Mouse (Mus musculus) embryo, embryonic 9.5 days (tissue): ENCODE measurements at regions not wholly inside any gene's neighbourhood (a gene's known extent, or its start where the extent isn't known, plus 50 kb on each side); places are given as distances from the start of the nearest gene placed in this dataset.
"Not testable (repeated sequence)": the region's sequence is repeated elsewhere in the genome, so short reads cannot be mapped to it uniquely, and the experiment has no call there.

ENCODE experiments used
- DNase-seq: peaks from one replicate; pipeline ENCODE4 v3.0.0-alpha.2; 2017; ENCODE audit errors: extremely low spot score

DNA sequence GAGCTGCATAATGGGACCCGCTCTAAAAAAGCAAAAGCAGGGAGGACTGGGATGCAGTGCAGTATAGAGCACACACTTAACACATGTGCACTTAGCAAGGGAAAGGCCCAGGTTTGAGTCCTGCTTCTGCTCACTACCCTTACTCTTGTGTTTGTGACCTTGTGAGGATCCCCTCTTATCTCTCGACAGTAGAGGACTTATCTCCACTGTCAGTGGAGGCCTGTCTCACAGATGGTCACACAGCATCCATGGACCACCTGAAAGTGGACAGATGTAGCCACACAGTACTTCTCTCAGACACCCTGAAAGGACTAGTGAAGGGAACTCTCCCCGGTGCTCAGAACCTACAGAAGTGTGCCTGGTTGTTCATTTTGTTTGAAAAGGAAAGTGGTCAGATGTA, 128.5 kb upstream of the Max start:
- DNase-seq = no peak

DNA sequence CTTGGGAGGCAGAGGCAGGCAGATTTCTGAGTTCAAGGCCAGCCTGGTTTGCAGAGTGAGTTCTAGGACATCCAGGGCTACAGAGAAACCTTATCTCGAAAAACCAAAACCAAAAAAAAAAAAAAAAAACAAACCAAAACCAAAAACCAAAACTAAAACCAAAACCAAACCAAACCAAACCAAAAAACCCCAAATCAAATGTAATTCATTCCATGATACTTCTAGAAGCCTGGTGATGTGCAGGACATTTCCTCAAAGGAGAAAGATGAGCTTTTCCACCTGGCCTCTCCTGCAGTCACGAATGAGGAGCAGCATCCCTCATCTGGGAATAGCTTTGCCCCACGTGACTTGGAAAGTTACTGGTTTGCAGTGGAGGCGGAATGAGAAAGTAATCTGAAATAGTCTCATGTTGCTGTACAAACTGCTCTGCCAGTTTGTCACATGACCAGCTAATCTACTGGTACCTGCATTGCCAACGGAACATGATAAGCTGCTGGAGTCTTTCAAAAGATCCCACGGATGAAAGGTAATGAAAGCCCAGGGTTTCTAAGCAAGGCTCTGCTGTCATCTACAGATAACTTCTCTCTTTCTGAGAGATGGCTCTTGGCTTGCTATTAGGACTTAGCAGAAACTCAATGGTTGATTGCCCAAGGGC, 127.8 kb upstream of the Max start:
- no peak for DNase-seq

DNA sequence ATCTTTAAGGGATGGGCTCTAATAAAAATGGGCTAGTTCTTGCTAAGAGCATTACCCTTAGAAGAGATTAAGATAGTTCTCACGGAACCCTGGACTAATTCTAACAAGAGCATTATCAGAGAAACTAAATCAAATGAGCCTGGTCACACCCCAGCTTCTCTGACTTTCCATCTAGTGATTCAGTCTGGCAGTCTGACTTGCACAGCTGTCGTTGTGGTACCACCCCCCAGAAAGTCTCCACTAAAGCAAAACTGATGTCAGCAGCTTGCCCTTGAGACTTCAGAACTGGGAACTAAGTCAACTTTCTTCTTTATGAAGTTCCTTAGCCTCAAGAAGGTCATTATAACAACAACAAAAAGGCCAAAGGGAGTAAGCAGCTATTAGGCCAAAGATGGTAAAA, 126.5 kb upstream of the Max start:
- DNase-seq = no peak

DNA sequence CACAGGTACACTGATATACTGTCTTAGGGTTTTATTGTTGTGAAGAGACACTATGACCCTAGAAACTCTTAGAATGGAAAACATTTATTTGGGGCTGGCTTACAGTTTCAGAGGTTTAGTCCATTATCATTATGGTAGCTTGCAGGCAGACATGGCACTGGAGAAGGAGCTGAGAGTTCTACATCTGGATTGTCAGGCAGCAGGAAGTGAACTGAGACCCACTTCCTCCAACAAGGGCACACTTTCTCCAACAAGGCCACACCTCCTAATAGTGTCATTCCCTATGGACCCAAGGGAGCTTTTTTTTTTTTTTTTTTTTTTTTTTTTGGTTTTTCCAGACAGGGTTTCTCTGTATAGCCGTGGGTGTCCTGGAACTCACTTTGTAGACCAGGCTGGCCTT, 124.9 kb upstream of the Max start:
- not testable (repeated sequence) for DNase-seq

DNA sequence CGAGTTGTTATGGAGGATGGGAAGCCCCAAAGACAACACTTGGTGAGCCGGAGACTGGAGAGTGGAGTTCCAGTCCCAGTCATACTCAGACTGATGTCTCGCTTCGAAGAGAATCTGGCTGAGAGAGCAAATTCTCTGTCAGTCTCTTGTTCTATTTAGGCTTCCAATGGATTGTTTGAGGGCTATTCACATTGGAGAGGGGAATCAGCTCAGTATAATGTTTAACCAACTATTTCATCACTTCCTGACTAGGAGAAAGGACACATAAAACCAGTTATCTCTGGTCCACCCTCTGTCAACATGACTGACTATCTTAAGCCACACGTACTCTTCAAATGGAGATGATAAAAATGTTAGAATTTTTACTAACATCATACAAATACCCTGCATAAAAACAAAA, 123.9 kb upstream of the Max start:
- DNase-seq = no peak

DNA sequence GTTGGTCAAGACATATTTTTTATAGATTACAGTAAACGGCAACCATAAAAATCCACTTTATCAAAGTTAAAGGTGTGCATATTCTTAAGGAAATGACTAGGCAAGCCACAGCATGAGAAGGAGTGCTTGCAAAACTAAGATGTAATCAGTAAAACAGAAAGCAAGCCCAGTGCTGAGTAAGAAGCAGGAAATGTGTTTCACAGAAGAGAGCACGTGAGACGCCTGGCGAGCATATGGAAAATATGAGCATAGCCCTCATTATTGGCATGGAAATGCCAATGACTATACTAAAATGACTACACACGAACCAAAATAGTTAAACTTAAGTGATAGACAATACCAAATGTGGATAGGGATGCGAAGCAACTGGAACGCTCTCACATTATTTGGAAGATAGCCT, 123.2 kb upstream of the Max start:
- no peak for DNase-seq

DNA sequence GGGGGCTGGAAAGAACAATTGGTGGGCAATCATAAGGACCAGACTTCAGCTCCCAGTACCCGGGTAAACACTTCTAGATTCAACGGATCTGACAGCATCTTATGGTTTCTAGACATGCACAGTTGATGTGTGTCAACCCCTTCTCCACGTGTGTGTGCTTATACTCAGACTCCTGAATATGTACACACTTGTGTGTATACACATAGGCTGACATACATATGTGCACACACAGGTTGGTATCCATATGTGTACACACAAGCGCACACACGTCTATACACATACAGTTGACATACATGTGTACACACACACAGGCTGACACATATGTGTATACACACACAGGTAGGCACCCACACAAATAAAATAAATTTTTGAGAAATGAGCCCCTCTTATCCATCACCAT, 122.7 kb upstream of the Max start:
- no peak for DNase-seq

DNA sequence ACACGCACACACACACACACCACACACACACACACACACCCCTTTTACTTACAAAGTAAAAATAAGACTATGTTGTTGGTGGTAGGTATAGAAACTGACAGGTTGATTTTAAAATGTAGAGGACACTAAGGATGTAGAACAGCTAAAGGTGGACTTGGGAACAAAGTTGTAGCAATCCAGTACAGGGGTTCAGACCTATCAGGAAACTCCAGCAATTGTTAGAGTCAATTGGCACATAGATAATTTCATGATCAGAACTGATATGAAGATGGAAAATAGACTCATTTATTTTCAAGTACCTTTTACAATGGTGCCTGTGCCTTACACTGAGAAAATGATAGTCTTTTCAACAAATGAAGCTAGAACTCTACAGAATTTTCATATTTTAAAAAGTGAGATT, 122.3 kb upstream of the Max start:
- DNase-seq = no peak

DNA sequence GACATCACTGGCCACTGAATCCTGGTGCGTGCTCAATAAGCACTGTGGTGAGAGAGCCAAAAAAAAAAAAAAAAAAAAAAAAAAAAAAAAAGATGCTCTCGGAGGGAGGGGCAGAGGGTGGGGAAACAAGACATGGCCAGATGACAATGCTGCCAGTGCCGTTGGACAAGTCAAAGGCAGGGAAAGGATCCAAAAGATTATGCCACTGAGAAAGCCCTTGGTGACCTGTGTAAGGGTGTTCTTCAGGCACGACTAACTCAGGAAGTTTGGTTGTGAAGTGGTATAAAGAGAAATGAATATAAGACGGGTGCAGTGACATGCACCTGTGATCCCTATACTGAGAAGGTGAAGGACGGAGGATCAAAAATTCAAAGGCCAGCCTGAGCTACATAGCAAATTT, 121.8 kb upstream of the Max start:
- no peak for DNase-seq

DNA sequence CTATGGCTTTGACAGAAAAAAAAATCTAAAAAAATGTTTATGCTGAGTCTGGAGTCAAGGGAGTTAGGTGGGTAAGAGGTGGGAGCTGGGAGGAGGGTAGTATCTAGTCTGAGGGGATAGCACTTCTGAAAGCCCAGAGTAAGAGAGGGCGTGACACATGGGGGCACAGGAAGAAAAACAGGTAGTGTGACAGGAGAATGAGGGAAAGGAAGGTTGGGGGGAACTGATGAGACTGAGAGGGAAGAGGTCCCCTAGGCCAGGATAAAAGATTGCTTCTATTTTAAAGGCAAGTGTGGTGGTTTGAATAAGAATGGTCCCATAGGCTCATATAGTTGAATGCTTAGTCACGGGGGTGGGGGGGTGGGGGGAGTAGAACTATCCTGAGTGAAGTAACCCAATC, 119.8 kb upstream of the Max start:
- no peak for DNase-seq

DNA sequence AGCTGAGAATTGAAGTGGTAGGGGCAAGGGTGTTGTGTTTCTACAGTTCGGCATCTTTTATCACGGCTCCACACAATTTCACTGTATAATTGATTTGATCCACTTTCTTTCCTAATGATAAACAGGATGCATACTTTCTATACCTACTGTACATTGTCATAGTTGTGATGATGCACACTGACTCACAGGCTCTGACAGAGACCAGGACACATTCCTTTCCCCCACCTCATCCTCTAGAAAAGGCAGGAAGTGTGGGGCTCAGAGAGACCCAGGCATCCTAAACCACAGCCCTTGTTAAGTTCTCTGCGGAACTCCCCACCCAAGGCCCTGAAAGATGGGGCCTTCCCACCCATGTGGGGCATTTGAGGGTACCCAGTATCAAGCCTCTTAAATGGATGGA, 117.5 kb upstream of the Max start:
- DNase-seq = no peak

DNA sequence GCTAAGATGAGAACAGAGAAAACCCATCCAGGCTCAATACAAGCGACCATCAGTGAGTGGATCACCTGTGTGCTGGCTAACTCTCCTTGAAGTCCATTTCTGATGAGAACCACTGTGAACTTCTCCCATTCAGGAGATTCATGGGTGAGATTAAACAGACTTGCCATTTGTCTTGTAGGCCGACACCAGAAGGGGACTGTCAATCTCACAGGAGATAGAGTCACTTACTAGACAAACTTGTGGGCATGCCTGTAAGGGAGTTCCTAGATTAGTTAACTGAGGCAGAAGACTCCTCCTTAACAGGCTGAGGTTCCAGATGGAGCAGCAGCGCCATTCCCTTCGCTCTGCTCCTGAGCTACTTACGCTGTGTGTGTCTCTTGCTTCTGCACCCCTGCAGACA, 114.7 kb upstream of the Max start:
- no peak for DNase-seq

DNA sequence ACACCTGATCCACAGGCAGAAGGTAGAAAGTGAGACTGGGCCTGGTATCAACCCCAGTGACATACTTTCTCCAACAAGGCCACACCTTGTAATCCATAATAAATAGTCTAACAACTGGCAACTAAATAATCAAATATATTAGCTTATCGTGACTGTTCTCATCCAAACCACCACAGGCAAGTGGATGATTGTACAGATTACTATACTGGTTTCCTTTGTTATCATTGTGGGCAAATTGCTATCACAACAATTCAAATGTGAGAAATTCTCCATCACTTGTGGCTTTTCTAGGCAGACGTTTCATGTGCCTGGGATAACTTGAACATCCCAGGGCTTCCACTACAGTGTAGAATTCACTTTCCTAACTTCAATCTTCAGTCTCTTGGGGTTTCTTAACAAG, 112.6 kb upstream of the Max start:
- no peak for DNase-seq

DNA sequence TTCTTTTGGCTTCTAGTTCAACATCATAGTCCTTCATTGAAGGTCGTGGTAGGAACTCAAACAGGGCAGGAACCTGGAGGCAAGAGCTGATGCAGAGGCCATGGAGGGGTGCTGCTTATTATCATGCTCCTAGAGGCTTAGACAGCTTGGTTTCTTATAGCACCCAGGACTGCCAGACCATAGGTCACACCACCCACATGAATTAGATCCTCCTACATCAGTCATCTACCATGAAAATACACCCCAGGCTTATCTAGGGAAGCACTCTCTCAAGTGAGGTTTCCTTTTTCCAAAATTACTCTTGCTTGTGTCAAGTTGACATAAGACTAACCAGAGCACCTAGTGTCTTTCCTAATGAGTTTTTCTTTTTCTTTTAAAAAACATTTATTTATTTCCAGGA, 109.7 kb upstream of the Max start:
- no peak for DNase-seq

DNA sequence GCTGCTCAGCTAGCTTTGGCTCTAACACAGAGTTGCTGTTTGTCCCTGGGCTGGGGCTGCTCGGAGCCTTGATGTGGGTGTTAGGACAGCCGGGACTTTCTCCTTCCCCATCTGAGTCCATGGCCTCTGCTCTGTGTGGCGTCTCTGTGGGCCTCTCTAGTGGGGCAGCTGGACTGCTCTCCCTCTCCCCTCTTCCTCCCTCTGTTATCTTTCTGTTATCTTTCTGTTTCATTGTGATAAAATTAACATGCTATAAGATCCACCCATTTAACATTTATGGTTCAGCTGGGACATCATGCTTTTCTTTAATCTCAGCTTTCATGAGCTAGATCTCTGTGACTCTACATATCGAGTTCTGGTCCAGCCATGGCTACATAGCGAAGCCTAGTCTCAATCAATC, 105.9 kb upstream of the Max start:
- DNase-seq = no peak

DNA sequence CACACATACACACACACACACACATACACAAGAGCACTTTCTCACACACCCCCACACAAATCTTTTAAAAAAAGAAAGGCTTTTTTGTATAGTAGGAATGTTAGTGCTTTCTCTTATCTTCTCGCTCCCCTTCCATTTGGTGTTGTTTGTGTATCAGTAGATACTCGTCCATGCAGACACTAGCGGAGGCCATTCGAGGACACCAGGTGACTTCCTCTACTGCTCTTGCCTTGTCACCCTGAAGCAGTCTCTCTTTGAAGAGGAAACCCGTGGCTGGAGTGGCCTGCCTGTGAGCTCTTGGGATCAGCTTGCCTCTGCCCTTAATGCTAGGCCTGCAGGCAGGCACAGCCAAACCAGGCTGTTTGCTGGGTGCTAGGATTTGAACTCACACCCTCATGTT, 105.1 kb upstream of the Max start:
- no peak for DNase-seq

DNA sequence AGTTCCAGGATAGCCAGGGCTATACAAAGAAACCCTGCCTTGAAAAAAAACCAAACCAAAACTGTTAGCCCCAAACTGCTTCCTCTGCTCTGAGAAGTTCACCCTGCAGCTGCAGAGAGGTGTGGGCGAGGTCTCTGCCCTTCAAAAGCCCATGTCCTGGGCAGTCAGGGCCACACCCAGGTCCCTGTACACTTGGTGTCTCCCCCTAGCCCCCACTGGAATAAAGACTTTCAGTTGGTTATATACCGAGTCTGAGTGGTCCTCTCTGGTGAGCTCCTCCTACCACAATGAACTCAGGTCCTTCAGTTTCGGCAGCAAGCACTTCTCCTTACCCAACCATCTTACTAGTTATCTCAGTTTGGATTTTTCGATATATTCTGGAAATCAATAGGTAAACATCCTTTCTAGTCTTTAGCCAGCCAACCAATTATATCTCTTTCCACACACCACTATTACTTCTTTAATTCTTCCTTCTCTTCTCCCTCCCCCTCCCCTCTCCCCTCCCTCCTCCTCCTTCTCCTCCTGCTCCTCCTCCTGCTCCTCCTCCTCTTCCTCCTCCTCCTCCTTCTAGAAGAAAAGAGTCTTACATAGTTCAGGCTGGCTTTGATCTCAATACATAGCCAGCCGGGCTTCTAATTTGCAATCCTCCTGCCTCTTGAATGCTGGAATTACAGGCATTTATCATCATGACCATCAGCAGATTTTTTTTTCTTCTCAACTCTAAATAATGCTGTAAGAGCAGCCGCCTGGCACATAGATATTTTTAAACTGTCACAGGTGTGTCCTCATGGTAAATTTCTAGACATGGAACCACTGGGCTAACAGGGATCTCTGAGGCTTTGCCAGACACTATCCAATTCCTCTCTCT, 103.9 kb upstream of the Max start:
- no peak for DNase-seq

DNA sequence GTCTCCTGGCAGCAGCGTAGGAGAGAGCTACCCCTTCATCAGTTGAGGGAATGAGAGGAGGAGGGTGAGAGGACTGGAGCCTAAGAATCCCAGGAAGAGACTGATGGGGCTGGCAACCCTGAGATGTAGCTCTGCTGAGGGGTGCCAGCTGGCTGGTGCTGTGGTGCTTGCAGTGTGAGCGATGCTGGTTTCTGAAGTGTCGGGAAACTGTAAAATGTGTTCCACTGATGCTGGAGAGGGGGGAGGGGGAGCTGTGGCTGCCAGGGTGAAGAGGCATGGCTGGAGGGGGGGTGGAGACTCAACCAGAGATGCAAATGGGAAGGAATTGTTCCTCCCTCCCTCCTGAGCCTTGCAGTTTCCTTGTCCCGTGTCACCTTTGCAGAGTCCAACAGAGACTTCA, 102.0 kb upstream of the Max start:
- DNase-seq = no peak

DNA sequence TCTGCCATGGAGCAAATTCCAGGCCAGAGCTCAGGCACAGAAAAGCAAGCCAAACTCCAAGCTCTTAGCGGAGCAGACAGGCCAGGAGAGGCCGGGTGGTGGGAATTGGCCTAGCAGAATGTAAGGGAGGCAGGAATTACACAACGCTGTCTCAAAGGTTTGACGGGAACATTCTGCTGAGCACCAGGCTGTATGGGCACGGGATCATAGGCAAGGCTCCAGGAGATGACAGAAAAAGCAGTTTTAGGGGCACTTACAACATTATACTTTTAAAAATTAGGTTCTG, 99.5 kb upstream of the Max start:
- no peak for DNase-seq

DNA sequence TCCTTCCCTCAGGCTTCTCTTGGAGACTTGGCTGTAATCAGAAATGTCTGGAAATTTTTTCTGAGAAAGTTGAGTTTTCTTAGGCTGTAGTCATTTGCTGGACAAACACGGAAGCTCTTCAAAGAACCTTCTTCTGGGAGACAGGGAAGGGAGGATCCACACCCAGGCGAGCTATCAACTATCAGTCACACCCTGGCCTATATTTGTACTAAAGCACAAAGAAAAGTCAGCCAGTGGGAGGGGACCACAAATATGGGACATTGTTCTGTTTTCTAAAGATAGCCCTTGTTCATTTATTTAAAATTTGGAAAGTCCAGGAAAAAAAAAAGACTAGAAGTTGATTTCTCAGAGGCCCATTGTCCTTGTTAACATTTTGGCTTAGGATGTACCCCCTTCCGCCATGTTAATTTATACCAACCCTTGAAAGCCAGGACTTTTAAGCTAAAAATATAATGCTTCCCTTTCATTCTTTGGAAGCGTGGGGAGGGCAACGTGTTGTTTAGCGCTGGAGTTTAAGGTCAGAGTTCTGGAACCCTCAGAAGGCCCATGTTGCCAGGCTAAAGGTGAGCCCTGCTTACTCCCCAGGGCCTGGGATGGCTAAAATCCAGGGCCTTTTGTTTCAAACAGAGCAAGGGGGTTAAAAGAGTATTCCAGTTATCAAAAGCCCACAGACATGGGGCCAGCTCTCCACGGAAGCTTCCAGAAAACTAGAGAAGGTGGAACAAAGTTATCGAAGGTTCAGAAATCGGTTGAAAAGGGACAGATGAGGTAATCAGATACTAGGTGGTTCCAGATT, 99.0 kb upstream of the Max start:
- no peak for DNase-seq

DNA sequence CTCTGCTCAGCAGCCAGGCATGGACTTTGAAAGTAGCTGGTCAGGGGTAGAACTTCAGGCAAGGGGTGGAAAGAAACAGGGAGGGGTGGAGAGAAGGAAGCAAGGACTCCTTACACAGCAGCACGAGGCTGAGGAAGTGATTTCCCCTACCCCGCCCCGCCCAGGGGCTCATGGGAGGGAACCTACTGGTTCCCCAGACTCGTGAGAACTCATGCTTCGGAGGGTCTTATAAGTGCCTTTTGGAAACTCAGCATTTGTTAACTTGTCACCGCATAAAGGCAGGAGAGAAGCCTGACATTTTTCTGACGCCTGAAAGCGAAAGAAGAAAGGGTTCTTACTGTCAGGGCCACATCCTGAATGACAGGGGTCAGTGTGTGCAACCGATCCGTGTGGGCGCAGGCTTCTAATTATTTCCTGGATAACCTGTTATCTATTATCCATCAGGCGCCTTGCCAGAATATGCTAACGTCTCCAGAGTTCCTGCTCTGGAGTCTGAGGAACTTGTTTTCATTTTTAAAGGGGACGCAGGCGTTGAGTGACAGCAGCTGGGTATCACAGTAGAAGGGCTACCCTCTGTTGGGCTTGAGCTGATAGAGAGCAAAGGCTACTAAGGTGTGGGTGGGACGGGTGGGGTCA, 98.2 kb upstream of the Max start:
- peak; percentile 37 for DNase-seq

DNA sequence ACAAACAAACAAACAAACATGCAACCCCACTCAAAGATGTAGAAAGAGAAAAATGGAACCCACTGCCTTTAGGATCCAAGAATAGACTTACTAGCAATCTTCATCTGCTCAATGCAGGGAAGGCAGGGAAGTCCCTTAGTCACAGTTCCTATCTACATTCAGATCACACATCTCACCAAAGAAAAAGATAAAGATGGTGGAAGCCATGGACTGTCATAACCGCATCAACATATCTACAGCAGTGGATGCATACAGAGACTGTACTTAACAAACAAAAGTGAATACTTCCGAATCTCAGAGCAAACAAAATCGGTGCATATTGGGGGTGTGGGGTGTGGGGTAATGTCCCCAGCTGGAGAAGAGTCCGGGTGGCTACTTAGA, 97.7 kb upstream of the Max start:
- no peak for DNase-seq
